In the genomic region with DNA sequence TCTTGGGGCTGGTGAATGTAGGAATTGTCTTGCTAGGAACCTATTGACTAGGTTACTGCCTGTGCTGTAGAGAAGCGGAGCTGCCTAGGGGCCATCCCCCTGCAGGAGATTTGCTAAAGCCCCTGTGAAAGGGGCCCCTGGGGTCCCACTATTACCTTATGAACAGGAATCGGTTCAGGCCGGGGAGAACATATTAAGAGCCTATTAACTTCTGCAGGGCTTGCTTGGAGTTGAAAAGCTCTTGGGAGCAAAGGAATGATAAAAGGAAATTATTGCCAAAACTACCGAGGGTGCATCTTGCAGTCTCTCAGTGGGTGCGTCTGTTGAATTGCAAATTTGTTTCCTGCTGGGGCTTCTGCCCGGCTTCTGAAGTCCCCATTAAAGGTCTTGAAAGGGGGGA, we compare ENCODE assay signal across 18 mouse cellular contexts. TPM values are rescaled to one million over a fixed set of nuclear protein-coding genes. Genes with fewer than 3 reads are reported as not detected.
A peak's percentile ranks its signal among the peaks of the same experiment; 100 is the strongest.
DNase-seq lines count a peak whose midpoint lies in the region; ATAC-seq and TF ChIP-seq lines count a peak whose summit lies in the region.
"Had no signal": no experiment of that assay in that cellular context is flagged by ENCODE, and none has a peak within 500 bp of the region (broad histone marks: within the 10 kb centered on the region; RNA-seq: fewer than 3 reads in every experiment).

No protein-coding gene starts in this region.

- TF ChIP-seq CTCF in ES-Bruce4 (IDR thresholded peaks at IDR 0.05; ENCODE audit: low read depth, low read length) = no peak
- no peak for TF ChIP-seq CTCF in gastrocnemius, adult 2 months (IDR thresholded peaks at IDR 0.05)

- no peak for DNase-seq in hindbrain, embryonic 10.5 days (ENCODE audit: low spot score)
- DNase-seq in hindbrain, embryonic 11.5 days (ENCODE audit: low spot score) = no peak
- peak; percentile 55 for DNase-seq in WW6 (ENCODE audit: low read depth, low spot score)
- DNase-seq in gastrocnemius, adult 2 months = no peak
- no peak for DNase-seq in ovary, postnatal 36 days (ENCODE audit: low spot score)
- DNase-seq: adrenal gland, adult 8-10 months; cerebellum, adult 11-12 months; cerebellum, postnatal 25 days; heart, adult 11 months; heart, postnatal 14 days; kidney, adult 2 months; kidney, postnatal 36 days; lung, adult 18-20 months; right cerebral cortex, postnatal 14 days; thymus, postnatal 25 days had no signal

- TF ChIP-seq POLR2A in ES-Bruce4 (IDR thresholded peaks at IDR 0.05; ENCODE audit: insufficient read depth, low read length) = no peak

- H3K4me3 ChIP-seq in hindbrain, embryonic 10.5 days = 0 out of 2 replicates have a peak overlapping the region, but pooled peaks have one; percentile 11
- H3K4me3 ChIP-seq in hindbrain, embryonic 11.5 days (ENCODE audit: low read depth, low read length) = no peak overlapping the region
- no peak overlapping the region for H3K4me3 ChIP-seq in ES-Bruce4 (ENCODE audit: low read depth, low read length)
- H3K4me3 ChIP-seq in intestine, embryonic 16.5 days (ENCODE audit: low read length) = no peak overlapping the region
- no peak overlapping the region for H3K4me3 ChIP-seq in gastrocnemius, adult 2 months
- H3K4me3 ChIP-seq: hindbrain, embryonic 15.5 days had no signal

- ATAC-seq in hindbrain, embryonic 11.5 days (ENCODE audit: low FRiP score) = no peak
- no peak for ATAC-seq in intestine, embryonic 16.5 days

- H3K27me3 ChIP-seq in hindbrain, embryonic 10.5 days (ENCODE audit: insufficient read depth, poor library complexity, severe bottlenecking) = no peaks in the 10 kb centered on the region
- H3K27me3 ChIP-seq in hindbrain, embryonic 11.5 days (ENCODE audit: control insufficient read depth, insufficient read depth, low read length) = no peaks in the 10 kb centered on the region
- H3K27me3 ChIP-seq in ES-Bruce4 (ENCODE audit: control insufficient read depth, insufficient read depth, low read length, poor library complexity, severe bottlenecking) = no peaks in the 10 kb centered on the region
- H3K27me3 ChIP-seq in intestine, embryonic 16.5 days (replicated peaks; ENCODE audit: control insufficient read depth, insufficient read depth, low read length) = no peaks in the 10 kb centered on the region
- H3K27me3 ChIP-seq: hindbrain, embryonic 15.5 days had no signal

- H3K4me2 ChIP-seq in hindbrain, embryonic 11.5 days (replicated peaks; ENCODE audit: low read depth, low read length) = no peak overlapping the region
- no peak overlapping the region for H3K4me2 ChIP-seq in intestine, embryonic 16.5 days (ENCODE audit: low read depth, low read length)
- H3K4me2 ChIP-seq: hindbrain, embryonic 15.5 days had no signal

- no peak overlapping the region for H3K27ac ChIP-seq in hindbrain, embryonic 10.5 days
- H3K27ac ChIP-seq in hindbrain, embryonic 11.5 days (ENCODE audit: low read depth, low read length) = no peak overlapping the region
- 0 out of 2 replicates have a peak overlapping the region, but pooled peaks have one; percentile 35 for H3K27ac ChIP-seq in ES-Bruce4 (ENCODE audit: insufficient read depth, low read length)
- 0 out of 2 replicates have a peak overlapping the region, but pooled peaks have one; percentile 4 for H3K27ac ChIP-seq in intestine, embryonic 16.5 days (ENCODE audit: low read length)
- H3K27ac ChIP-seq in gastrocnemius, adult 2 months = no peak overlapping the region
- H3K27ac ChIP-seq: hindbrain, embryonic 15.5 days had no signal

- H3K4me1 ChIP-seq in hindbrain, embryonic 10.5 days (replicated peaks) = peaks cover 45% of the 10 kb centered on the region
- H3K4me1 ChIP-seq in hindbrain, embryonic 11.5 days (replicated peaks; ENCODE audit: control insufficient read depth, insufficient read depth, low read length) = peaks cover 2% of the 10 kb centered on the region; the same call in 1 of the 2 replicates
- peaks cover 8% of the 10 kb centered on the region for H3K4me1 ChIP-seq in ES-Bruce4 (ENCODE audit: control insufficient read depth, insufficient read depth, low read length)
- peaks cover 16% of the 10 kb centered on the region for H3K4me1 ChIP-seq in intestine, embryonic 16.5 days (ENCODE audit: control insufficient read depth, insufficient read depth, low read length)

- no peak overlapping the region for H3K9ac ChIP-seq in hindbrain, embryonic 11.5 days (ENCODE audit: low read depth, low read length)
- no peak overlapping the region for H3K9ac ChIP-seq in ES-Bruce4 (ENCODE audit: low read depth, poor library complexity, severe bottlenecking)
- no peak overlapping the region for H3K9ac ChIP-seq in intestine, embryonic 16.5 days (ENCODE audit: low read depth, low read length)
- H3K9ac ChIP-seq: hindbrain, embryonic 15.5 days had no signal

- no peaks in the 10 kb centered on the region for H3K9me3 ChIP-seq in hindbrain, embryonic 10.5 days
- H3K9me3 ChIP-seq in hindbrain, embryonic 11.5 days (ENCODE audit: control insufficient read depth, low read length) = no peaks in the 10 kb centered on the region
- H3K9me3 ChIP-seq in ES-Bruce4 (replicated peaks; ENCODE audit: control insufficient read depth, insufficient read depth, low read length, poor library complexity, severe bottlenecking) = no peaks in the 10 kb centered on the region
- H3K9me3 ChIP-seq in intestine, embryonic 16.5 days (ENCODE audit: control insufficient read depth, low read length) = no peaks in the 10 kb centered on the region
- H3K9me3 ChIP-seq: hindbrain, embryonic 15.5 days had no signal

- 9% methylated on average over 6 of the region's 6 CpGs for WGBS in hindbrain, embryonic 10.5 days
- 8% methylated on average over 6 of the region's 6 CpGs for WGBS in hindbrain, embryonic 11.5 days
- 44% methylated on average over 6 of the region's 6 CpGs for WGBS in intestine, embryonic 16.5 days

- peak; percentile 58; the same call in 1 of the 2 replicates for TF ChIP-seq EP300 in ES-Bruce4 (IDR thresholded peaks at IDR 0.05; ENCODE audit: insufficient read depth, low read depth, low read length)

- H3K36me3 ChIP-seq in hindbrain, embryonic 10.5 days = peaks cover 8% of the 10 kb centered on the region; the same call in 1 of the 2 replicates
- H3K36me3 ChIP-seq in hindbrain, embryonic 11.5 days (ENCODE audit: control insufficient read depth, insufficient read depth, low read length) = no peaks in the 10 kb centered on the region
- peaks cover 4% of the 10 kb centered on the region for H3K36me3 ChIP-seq in ES-Bruce4 (ENCODE audit: control insufficient read depth, insufficient read depth, low read length, poor library complexity, severe bottlenecking)
- H3K36me3 ChIP-seq in intestine, embryonic 16.5 days (ENCODE audit: control insufficient read depth, insufficient read depth, low read length) = no peaks in the 10 kb centered on the region
- H3K36me3 ChIP-seq: hindbrain, embryonic 15.5 days had no signal

- intact Hi-C loops in gastrocnemius, adult 2 months (cut with DNase I) = no loop called here

RNA-seq across cellular contexts. Expression of gene Fat1, which starts 36.1 kb away (rescaled TPM):
- polyA plus RNA-seq in hindbrain, embryonic 10.5 days (2016; fragmentation: Nextera tagmentation; extraction: Ambion mirVana) = 12.5 and 15.7 TPM in 2 replicates
- polyA plus RNA-seq in hindbrain, embryonic 11.5 days (2014; fragmentation: Nextera tagmentation; extraction: Ambion mirVana) = 26.3 and 33.5 TPM in 2 replicates
- 175 and 182 TPM in 2 replicates for polyA plus RNA-seq in ES-Bruce4 (2011; ENCODE audit: insufficient read depth, insufficient read length, low read depth, missing spikeins)
- 10.8 and 11.4 TPM in 2 replicates for polyA plus RNA-seq in intestine, embryonic 16.5 days (2015; fragmentation: Nextera tagmentation; extraction: Ambion mirVana)
- total RNA-seq in gastrocnemius, adult 2 months (2021) = 1 to 10 TPM; 2.6 to 4.5 TPM

Comparison
In these comparisons a context has a peak if more than half of its experiments do, and no peak if none do; other contexts are left out.
1. H3K27ac ChIP-seq: peak in ES-Bruce4 (single experiment) and intestine, embryonic 16.5 days (single experiment); none in hindbrain, embryonic 10.5 days (single experiment), hindbrain, embryonic 11.5 days (single experiment) and gastrocnemius, adult 2 months (single experiment).